Mouse (Mus musculus): ENCODE results near the gene Golm1.
"Not testable (repeated sequence)": the region's sequence is repeated elsewhere in the genome, so short reads cannot be mapped to it uniquely, and the experiment has no call there.

GRCm38 (mm10) chr13:59592058-59592457, 83.6 kb downstream of the Golm1 start:
- TF ChIP-seq CTCF, EP300 (IDR thresholded peaks at IDR 0.05; ENCODE audit: low read depth): not testable (repeated sequence)

Data from liver, embryonic 14.5 days (tissue).